Mouse (Mus musculus): ENCODE data around the gene Sfmbt2. TPM values are rescaled to one million over a fixed set of nuclear protein-coding genes. Genes with fewer than 3 reads are reported as not detected.

Gene Sfmbt2
- total RNA-seq, 2 experiments from 2014 or later, result 0.33 to 0.54 TPM

- DNase-seq (ENCODE audit: low spot score in 2 of 2), result peak; percentile 35
Measured at GRCm38 (mm10) chr2:10372321-10372723, 2.0 kb downstream of the Sfmbt2 start.

DNA sequence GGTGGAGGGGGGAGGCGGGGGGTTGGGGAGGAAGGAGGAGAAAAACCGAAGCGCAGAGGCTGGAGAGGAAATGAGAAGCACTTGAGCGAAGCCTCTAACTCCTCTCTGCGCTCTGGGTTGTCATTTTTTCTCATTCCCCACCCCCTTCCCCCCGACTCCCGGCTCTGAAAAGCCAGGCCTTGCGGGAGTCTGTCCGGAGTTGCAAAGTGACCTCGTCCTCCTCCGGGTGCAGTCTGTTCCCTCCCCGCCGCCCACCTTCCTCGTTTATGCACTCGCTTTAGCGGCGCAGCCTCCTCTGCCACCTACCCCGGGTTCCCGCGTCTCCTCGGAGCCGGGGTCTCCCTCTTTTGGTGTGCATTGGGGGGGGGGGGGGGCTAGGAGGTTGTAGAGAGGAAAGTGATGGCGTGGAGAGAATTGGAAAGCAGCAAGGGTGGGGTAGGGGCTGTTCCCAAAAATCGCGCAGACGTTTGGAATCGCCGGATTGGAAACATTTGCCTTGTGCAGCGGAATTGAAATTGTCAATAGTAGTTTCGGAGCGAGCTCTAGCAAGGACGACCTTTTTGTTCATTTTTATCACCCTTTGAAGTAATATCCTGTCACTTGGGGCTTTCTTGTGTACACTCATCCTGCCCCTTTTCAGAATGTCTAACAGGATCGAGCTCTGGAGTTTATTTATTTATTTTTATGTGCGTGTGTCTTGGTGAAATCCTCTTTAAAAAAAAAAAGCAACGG lies 2.6 kb downstream of the Sfmbt2 start:
- peak; percentile 15 to 22 for DNase-seq (ENCODE audit: low spot score in 2 of 2)

DNA sequence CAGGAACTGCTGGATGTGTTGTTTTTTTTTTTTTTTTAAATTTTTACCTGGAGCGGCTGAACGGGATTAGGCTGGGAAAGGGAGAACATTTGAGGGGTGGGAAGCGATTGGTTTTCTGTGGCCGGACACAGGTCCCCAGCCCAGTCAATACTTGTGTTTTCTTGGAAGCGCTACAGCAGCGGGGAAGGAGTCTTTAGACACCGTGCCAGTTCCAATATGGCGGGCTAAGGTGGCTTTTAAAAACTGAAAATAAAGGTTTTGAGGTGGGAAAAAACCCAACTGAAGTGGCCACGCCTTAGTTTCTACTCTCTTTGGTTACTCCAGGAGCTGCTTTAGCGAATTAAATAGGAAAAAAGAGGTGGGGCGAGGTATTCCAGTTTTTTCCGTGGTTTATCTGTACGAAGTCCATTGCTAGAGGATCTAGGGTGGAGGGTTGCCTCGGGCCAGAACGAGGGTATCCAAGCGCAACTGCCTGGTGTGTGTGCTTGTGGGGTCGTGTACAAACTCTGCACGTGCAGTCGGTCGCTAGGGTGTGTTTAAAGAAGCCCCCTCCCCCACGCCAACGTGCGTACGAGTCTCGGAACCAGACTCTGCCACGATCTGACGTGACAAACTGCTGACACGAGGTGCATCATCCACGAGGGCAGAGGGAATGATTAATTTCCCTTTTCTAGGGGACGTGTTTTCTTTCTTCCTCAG lies 3.3 kb downstream of the Sfmbt2 start:
- no peak for DNase-seq (ENCODE audit: low spot score in 2 of 2)

GRCm38 (mm10) chr2:10374207-10375023 lies 4.1 kb downstream of the Sfmbt2 start:
- DNase-seq (ENCODE audit: low spot score in 2 of 2), result no peak

- no peak for DNase-seq (ENCODE audit: low spot score in 2 of 2)
Measured at GRCm38 (mm10) chr2:10375024-10375372, 4.7 kb downstream of the Sfmbt2 start.

DNA sequence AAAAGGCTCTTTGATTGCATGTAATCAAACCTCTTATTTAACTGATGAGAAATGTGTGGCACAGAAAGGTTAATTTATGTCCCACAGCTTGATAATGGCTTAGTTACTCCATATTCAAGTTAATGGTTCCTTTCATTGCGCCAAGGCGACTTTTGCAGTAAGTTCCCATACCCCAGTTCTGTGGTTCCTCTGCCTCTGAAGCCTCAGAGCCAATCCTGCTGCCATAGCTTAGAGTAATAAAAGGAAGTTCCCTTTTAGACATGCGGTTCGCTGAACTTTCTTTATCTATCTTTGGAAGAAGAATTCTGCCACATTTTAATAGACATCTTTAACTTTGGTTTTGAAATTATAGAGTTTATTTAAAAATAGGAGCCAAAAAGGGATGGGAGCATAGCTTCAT lies 19.7 kb downstream of the Sfmbt2 start:
- no peak for DNase-seq (ENCODE audit: low spot score in 2 of 2)

DNA sequence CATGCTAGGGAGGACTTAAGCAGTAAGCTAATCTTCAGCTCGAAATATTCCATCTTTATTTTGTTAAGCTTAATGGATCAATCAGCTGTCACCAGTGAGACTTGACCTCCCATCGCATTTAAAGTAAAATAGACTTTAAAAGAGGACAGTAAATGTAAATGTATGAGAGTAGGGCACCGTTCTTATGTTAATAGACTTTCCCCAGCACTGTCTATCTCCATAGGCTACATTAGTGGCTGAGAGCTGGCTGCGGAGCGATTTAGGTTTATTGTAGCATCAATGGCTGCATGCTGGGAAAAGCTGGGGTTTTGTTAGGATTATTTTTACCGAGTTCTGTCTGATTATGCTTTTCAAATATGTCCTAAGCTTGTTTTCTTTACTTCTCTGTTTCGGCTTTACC lies 20.5 kb downstream of the Sfmbt2 start:
- DNase-seq (ENCODE audit: low spot score in 2 of 2), result no peak

DNA sequence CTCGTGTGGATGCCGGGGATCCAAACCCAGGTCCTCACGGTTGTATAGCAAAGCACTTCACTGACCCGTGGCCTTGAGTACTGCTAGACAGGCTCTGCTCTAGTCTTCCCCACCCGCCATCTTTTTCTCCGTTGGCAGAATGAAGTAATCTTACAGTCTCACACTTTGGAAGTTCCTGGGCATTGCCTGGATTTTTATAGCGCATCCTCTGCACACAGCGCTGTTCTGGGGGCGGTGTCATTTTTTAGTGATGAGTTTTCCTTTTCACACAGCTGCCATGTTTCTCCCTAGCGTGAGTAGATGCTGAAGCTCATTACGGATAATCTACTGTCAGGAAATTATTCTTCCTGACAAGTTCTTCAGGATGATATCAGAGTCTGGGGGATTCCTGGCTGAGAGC lies 24.8 kb downstream of the Sfmbt2 start:
- DNase-seq (ENCODE audit: low spot score in 2 of 2), result no peak

DNA sequence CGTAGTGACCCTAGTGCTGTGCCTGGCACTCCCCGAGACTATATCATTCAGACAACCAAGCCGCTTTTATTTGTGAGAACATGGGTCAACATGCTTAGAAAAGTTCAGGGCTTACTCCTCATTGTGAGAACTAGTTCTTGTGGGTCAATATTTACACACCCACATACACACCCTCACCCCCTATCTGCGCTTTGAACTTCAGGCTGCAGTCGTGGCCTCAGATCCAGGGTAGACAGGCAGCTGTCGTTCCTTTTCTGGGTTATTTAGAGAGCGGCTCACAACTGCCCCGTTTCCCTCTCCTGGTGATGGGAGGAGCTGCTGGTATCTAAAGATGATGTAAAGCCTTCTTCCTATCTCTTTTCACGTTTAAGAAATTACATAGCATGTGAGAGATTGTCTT lies 27.5 kb downstream of the Sfmbt2 start:
- DNase-seq (ENCODE audit: low spot score in 2 of 2), result no peak

- DNase-seq (ENCODE audit: low spot score in 2 of 2), result no peak
Measured at GRCm38 (mm10) chr2:10406151-10406550, 35.8 kb downstream of the Sfmbt2 start.

GRCm38 (mm10) chr2:10409422-10409821 lies 39.1 kb downstream of the Sfmbt2 start:
- no peak for DNase-seq (ENCODE audit: low spot score in 2 of 2)

GRCm38 (mm10) chr2:10410069-10410468 lies 39.8 kb downstream of the Sfmbt2 start:
- DNase-seq (ENCODE audit: low spot score in 2 of 2), result no peak

GRCm38 (mm10) chr2:10420944-10421420 lies 50.7 kb downstream of the Sfmbt2 start:
- no peak for DNase-seq (ENCODE audit: low spot score in 2 of 2)

DNA sequence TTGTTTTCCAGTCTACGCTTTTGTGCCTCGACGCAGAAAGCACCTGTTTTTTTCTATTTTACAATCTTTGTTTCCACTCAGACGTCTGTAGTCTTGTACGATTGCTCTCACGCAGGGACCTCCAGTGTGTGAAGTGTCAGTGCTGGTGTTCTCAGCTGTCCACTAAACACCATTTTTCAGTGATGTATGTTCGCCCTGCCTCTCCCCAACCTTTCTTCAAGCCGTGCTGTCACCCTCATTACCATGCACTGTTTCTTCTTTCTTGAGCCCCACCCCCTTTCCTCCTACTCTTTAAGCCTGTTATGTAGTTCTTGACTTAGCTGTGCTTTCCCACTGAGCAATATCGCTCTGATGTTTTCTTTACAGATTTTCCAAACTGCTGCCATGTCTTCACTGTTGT lies 67.0 kb downstream of the Sfmbt2 start:
- DNase-seq (ENCODE audit: low spot score in 2 of 2), result no peak

DNA sequence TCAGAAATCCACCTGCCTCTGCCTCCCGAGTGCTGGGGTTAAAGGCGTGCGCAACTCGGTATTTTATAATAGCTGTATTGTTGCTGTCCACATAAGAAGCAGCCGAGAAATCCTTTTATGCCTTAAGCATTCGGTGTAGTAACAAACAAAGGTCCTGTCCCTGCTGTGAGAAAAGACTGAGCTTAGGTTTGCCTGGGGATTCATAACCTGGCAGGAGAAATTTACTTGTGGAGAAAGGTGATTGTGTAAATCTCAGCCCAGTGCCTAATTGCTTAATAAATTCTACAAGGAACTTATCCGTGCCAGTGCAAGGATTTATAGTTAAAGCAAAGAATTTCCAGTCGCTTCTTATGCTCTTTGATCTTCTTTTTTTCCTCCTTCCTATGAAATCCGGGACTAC lies 71.5 kb downstream of the Sfmbt2 start:
- DNase-seq (ENCODE audit: low spot score in 2 of 2), result no peak

- DNase-seq (ENCODE audit: low spot score in 2 of 2), result no peak
Measured at GRCm38 (mm10) chr2:10453577-10453976, 83.3 kb downstream of the Sfmbt2 start.

DNA sequence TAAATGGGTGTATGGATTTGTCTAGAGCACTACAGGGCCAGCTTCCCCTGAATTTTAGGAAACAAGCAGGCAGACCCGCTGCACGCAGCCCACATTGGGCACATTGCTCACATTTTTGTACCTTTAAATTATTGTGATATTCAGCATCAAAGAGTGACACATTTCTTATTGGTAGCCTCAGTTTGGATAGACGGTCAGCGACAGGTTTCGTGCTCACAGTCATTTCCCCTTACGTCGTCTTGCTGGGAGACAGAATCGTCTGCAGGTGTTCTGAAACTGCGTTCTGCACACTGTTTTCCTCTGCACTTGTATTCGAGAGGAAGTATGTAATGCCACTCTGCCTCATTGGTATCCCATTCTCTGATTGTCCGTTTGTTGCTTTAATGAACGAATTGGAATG lies 88.0 kb downstream of the Sfmbt2 start:
- DNase-seq (ENCODE audit: low spot score in 2 of 2), result no peak

DNA sequence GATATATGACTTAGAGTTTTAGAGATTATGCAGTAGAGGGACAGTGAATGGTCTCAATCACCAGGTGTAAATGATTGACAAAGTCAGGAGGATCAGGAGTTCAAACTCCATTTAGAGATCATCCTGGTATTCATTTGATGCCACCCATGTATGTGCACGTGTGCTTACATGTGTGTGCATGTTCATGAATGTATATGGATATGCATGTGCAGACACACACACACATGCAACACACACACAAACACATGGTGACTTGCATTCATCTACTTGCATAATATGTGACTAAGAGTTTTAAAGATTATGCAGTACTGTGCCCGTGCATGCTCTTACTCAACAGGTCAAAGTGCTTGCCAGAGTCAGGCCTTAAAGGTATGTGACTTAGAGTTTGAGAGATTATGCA lies 146.2 kb downstream of the Sfmbt2 start:
- no peak for DNase-seq (ENCODE audit: low spot score in 2 of 2)

GRCm38 (mm10) chr2:10521719-10522415 lies 151.6 kb downstream of the Sfmbt2 start:
- no peak for DNase-seq (ENCODE audit: low spot score in 2 of 2)

DNA sequence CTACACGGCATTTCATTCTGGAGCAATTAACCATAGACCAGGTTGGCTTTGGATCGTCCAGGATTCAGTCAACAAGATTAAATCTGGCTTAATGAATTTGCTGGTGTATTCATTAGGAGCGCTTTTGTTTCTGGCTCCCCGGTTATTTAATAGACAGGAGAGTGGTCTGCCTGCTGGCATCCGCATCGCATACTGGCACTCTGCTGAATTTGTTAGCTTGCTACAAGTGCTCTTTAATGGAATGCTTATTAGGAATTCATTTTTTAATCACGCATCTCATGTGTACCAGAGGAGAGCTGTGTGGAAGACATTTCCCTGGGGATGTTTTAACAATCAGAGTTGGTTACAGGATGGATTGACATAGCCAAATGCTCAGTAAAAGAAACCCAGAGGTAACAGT lies 155.3 kb downstream of the Sfmbt2 start:
- no peak for DNase-seq (ENCODE audit: low spot score in 2 of 2)

GRCm38 (mm10) chr2:10541762-10542161 lies 171.5 kb downstream of the Sfmbt2 start:
- no peak for DNase-seq (ENCODE audit: low spot score in 2 of 2)
